Mouse (Mus musculus): ENCODE results near the gene 0610030E20Rik. TPM values are rescaled to one million over a fixed set of nuclear protein-coding genes. Genes with fewer than 3 reads are reported as not detected.

0610030E20Rik gene
- total RNA-seq (2021): 35.5 and 38.8 TPM in 2 replicates
- long read RNA-seq, full-length matches to known transcripts: 10 of 13 reads
- long read RNA-seq, partial matches to known transcripts: 1 of 13 reads
- long read RNA-seq, other reads (novel, unspliced or antisense): 2 of 13 reads

GRCm38 (mm10) chr6:72347166-72347941 is at the start of gene 0610030E20Rik:
Gene 0610030E20Rik, plus strand, starts transcription at chr6:72347317.
- DNase-seq: peak; percentile 77

GRCm38 (mm10) chr6:72297825-72298224 is 49.3 kb upstream of the 0610030E20Rik start:
- DNase-seq: no peak

GRCm38 (mm10) chr6:72302349-72302925 is 44.7 kb upstream of the 0610030E20Rik start:
- no peak for DNase-seq

GRCm38 (mm10) chr6:72303510-72303909 is 43.6 kb upstream of the 0610030E20Rik start:
- no peak for DNase-seq

- DNase-seq: no peak
Measured at GRCm38 (mm10) chr6:72312198-72312597, 34.9 kb upstream of the 0610030E20Rik start.

GRCm38 (mm10) chr6:72313124-72313867 is 33.8 kb upstream of the 0610030E20Rik start:
- no peak for DNase-seq

- DNase-seq: no peak
Measured at GRCm38 (mm10) chr6:72315384-72315783, 31.7 kb upstream of the 0610030E20Rik start.

GRCm38 (mm10) chr6:72316044-72316443 is 31.1 kb upstream of the 0610030E20Rik start:
- DNase-seq: no peak

- DNase-seq: no peak
Measured at GRCm38 (mm10) chr6:72318440-72318839, 28.7 kb upstream of the 0610030E20Rik start.

GRCm38 (mm10) chr6:72319019-72319418 is 28.1 kb upstream of the 0610030E20Rik start:
- peak; percentile 15 for DNase-seq

GRCm38 (mm10) chr6:72322936-72323335 is 24.2 kb upstream of the 0610030E20Rik start:
- DNase-seq: no peak

GRCm38 (mm10) chr6:72323786-72324508 is 23.2 kb upstream of the 0610030E20Rik start:
- no peak for DNase-seq

GRCm38 (mm10) chr6:72326274-72326673 is 20.8 kb upstream of the 0610030E20Rik start:
- DNase-seq: peak; percentile 52

- DNase-seq: no peak
Measured at GRCm38 (mm10) chr6:72329019-72329418, 18.1 kb upstream of the 0610030E20Rik start.

- DNase-seq: no peak
Measured at GRCm38 (mm10) chr6:72330133-72330532, 17.0 kb upstream of the 0610030E20Rik start.

- no peak for DNase-seq
Measured at GRCm38 (mm10) chr6:72333111-72333510, 14.0 kb upstream of the 0610030E20Rik start.

GRCm38 (mm10) chr6:72340481-72340880 is 6.6 kb upstream of the 0610030E20Rik start:
- DNase-seq: no peak

GRCm38 (mm10) chr6:72344396-72345073 is 2.6 kb upstream of the 0610030E20Rik start:
- no peak for DNase-seq

- DNase-seq: peak; percentile 93
Measured at GRCm38 (mm10) chr6:72345074-72345567, 2.0 kb upstream of the 0610030E20Rik start, which contains the start of gene Usp39. Gene Usp39, minus strand, starts transcription at chr6:72345184.

GRCm38 (mm10) chr6:72345633-72346032 is 1.5 kb upstream of the 0610030E20Rik start:
- no peak for DNase-seq

- DNase-seq: no peak
Measured at GRCm38 (mm10) chr6:72346261-72346660, 856 bp upstream of the 0610030E20Rik start.

Measured in adrenal gland, postnatal 25 days (tissue).